20 mouse cellular contexts compared by ENCODE assay signal in the genomic region with DNA sequence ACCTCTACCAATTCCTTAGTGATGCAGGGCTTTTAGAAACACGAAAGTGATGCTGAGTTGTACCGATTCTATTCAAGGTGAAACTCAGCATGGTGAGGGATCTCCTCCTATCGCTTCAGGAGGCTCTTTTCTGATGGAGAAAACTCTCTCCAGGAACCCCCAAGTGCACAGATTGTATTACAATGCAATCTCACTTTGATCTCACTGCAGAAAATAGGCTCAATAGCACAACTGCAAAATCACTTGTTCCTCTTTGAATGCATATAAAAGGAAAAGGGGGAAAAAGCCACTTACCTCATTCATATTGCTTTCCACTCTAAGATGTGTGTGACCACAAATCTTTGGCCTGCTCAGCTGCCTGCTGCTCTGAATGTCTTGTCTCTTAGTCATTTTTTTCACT.
"Had no signal": no experiment of that assay in that cellular context is flagged by ENCODE, and none has a peak within 500 bp of the region (broad histone marks: within the 10 kb centered on the region; RNA-seq: fewer than 3 reads in every experiment).

No protein-coding gene starts in this region.

- H3K4me1 ChIP-seq: limb, embryonic 12.5 days; limb, embryonic 15.5 days; megakaryocyte, embryonic 14.5 days; stomach, embryonic 15.5 days had no signal

- DNase-seq: kidney, adult 9 months; kidney, postnatal 14 days; kidney, postnatal 4 days; left cerebral cortex, postnatal 4 days; liver, postnatal 0 days; lung, embryonic 14.5 days; lung, postnatal 10 days; lung, postnatal 36 days; right cerebral cortex, adult 18-20 months; right cerebral cortex, postnatal 25 days; spleen, adult 18-20 months; thymus, postnatal 36 days had no signal

- H3K36me3 ChIP-seq: limb, embryonic 12.5 days; limb, embryonic 15.5 days; midbrain, embryonic 12.5 days; stomach, embryonic 15.5 days had no signal

- H3K9ac ChIP-seq: limb, embryonic 12.5 days; limb, embryonic 15.5 days; liver, embryonic 14.5 days; liver, postnatal 0 days; lung, embryonic 14.5 days; midbrain, embryonic 12.5 days; stomach, embryonic 15.5 days had no signal

- H3K27ac ChIP-seq: limb, embryonic 12.5 days; limb, embryonic 15.5 days; liver, embryonic 14.5 days; midbrain, embryonic 12.5 days; stomach, embryonic 15.5 days had no signal

- H3K27me3 ChIP-seq: limb, embryonic 12.5 days; limb, embryonic 15.5 days; megakaryocyte, embryonic 14.5 days; midbrain, embryonic 12.5 days; stomach, embryonic 15.5 days had no signal

- H3K4me2 ChIP-seq: limb, embryonic 12.5 days; limb, embryonic 15.5 days; liver, embryonic 11.5 days; lung, embryonic 14.5 days; midbrain, embryonic 12.5 days; stomach, embryonic 15.5 days had no signal

- H3K4me3 ChIP-seq: limb, embryonic 12.5 days; limb, embryonic 15.5 days; megakaryocyte, embryonic 14.5 days; midbrain, embryonic 12.5 days; stomach, embryonic 15.5 days had no signal

- H3K9me3 ChIP-seq: limb, embryonic 12.5 days; limb, embryonic 15.5 days; midbrain, embryonic 12.5 days; stomach, embryonic 15.5 days had no signal

- ATAC-seq: liver, postnatal 0 days; midbrain, embryonic 16.5 days had no signal
